Mouse (Mus musculus): ENCODE measurements around the gene Ptgfrn.

The Ptgfrn gene

DNA sequence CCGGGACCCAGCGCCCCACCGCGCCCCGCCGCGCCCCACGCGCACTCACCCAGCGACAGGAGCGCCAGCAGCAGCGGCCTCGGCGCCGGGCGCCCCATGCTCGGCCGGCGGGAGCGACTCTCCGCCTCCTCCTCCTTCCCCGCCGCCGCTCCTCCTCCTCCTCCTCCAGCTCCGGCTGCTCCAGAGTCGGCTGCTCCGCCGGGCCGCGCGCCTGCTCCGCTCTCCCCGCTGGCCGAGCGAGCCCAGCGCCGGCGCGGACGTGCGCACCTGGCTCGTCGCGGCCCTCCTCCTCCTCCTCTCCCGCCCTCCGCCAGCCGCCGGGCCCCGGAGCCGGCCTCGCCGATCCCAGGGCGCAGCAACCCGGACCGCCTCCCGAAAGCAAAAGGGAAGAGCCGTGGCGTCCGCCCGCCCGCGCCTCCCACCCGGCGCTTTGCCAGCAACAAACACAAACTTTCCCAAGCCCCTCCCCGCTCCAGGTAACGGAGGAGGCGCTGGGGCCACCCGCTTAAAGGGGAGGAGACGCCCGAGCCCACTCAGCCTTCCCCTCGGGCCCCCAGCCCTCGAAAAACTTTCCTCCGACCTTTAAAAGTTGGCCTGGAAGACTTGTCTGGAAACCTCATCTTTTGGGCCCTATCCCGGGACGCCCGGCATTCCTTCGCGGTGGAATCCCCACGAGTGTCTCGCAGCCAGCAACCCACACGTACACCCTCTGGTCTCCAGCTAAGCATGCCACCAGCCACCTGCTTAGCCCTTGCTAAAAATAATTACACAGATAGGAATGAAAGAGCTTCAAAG, at the start of gene Ptgfrn:
Gene Ptgfrn, minus strand, starts transcription at position 236 of the 795 bp plus-strand sequence.
- H3K4me1 ChIP-seq (replicated peaks; ENCODE audit: low read depth, low read length): peaks cover 79% of the 10 kb centered on the region
- H3K36me3 ChIP-seq (ENCODE audit: insufficient read depth, low read length): 0 out of 2 replicates have a peak, but pooled peaks cover 3% of the 10 kb centered on the region
- no peaks in the 10 kb centered on the region for H3K27me3 ChIP-seq (ENCODE audit: insufficient read depth, low read length)
- no peak for TF ChIP-seq CTCF (conservative IDR thresholded peaks at IDR 0.05; ENCODE audit: low read length)
- TF ChIP-seq NANOG (IDR thresholded peaks at IDR 0.05; ENCODE audit: borderline replicate concordance, low read length): no peak
- TF ChIP-seq POU5F1 (IDR thresholded peaks at IDR 0.05; ENCODE audit: borderline replicate concordance, low read length): no peak
- H3K4me3 ChIP-seq (replicated peaks; ENCODE audit: low read length): peak within 1 kb of the TSS; percentile 87
- peaks cover 5% of the 10 kb centered on the region; the same call in 1 of the 2 replicates for H3K9me3 ChIP-seq (ENCODE audit: low read length)

DNA sequence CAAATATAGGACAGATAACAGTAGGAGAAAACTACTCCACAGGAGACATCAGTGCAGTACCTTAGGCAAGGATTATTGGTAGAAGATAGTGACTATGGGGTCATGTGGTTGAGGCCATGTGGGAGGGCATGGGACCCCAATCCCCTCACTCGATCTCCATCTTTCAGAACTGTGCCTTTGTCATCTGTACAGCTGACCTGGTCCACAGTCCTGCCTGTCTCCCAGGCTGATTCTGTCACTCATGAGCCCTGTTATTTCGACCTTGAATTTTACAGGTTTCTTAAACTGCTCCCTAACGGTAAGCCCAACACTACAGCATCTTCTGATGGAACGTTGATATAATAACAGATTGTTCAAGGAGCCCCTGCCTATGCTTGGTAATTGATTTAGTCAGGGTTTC, 49.6 kb upstream of the Ptgfrn start:
- Histone ChIP-seq H3K4me1 (replicated peaks; ENCODE audit: low read depth, low read length) (peaks cover 47% of the 10 kb centered on the region), H3K9me3 (ENCODE audit: low read length) (peaks cover 2% of the 10 kb centered on the region; the same call in 1 of the 2 replicates)

DNA sequence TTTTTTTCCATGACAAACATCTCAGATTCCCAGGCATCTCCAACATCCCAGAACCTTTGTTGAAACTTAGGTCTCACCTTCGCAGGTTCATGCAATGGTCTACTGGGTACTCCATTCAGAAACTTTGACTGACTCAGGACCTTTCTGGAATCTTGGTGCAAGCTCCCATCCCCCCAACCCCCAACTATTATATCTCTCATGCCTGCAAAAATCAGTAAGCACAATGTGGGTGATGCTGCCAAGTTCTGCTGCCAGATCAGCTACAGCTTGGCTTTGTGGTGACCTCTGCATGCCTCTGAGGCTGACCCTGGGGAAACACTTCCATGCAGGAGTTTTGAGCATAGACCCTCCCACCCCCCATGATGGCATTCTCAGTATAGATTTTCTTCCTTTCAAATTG, 44.0 kb upstream of the Ptgfrn start:
- no peak for TF ChIP-seq POU5F1 (IDR thresholded peaks at IDR 0.05; ENCODE audit: borderline replicate concordance, low read length)
- TF ChIP-seq NANOG (IDR thresholded peaks at IDR 0.05; ENCODE audit: borderline replicate concordance, low read length): no peak
- no peak for TF ChIP-seq CTCF (conservative IDR thresholded peaks at IDR 0.05; ENCODE audit: low read length)

More for the DNA sequence above, 49.6 kb upstream of the Ptgfrn start:
- Histone ChIP-seq H3K4me3 (replicated peaks; ENCODE audit: low read length) (no peak overlapping the region), H3K27me3 (ENCODE audit: insufficient read depth, low read length) (no peaks in the 10 kb centered on the region), H3K36me3 (ENCODE audit: insufficient read depth, low read length) (no peaks in the 10 kb centered on the region)
- TF ChIP-seq CTCF (conservative IDR thresholded peaks at IDR 0.05; ENCODE audit: low read length): no peak
- TF ChIP-seq POU5F1 (IDR thresholded peaks at IDR 0.05; ENCODE audit: borderline replicate concordance, low read length): no peak
- no peak for TF ChIP-seq NANOG (IDR thresholded peaks at IDR 0.05; ENCODE audit: borderline replicate concordance, low read length)

GRCm38 (mm10) chr3:101153341-101153740, 43.3 kb upstream of the Ptgfrn start:
- Histone ChIP-seq H3K36me3 (ENCODE audit: insufficient read depth, low read length) (no peaks in the 10 kb centered on the region), H3K9me3 (ENCODE audit: low read length) (peaks cover 9% of the 10 kb centered on the region; the same call in 1 of the 2 replicates), H3K4me1 (replicated peaks; ENCODE audit: low read depth, low read length) (peaks cover 6% of the 10 kb centered on the region), H3K27me3 (ENCODE audit: insufficient read depth, low read length) (no peaks in the 10 kb centered on the region), H3K4me3 (replicated peaks; ENCODE audit: low read length) (no peak overlapping the region)
- no peak for TF ChIP-seq POU5F1 (IDR thresholded peaks at IDR 0.05; ENCODE audit: borderline replicate concordance, low read length)
- TF ChIP-seq CTCF (conservative IDR thresholded peaks at IDR 0.05; ENCODE audit: low read length): no peak
- peak; percentile 51; the same call in 1 of the 2 replicates for TF ChIP-seq NANOG (IDR thresholded peaks at IDR 0.05; ENCODE audit: borderline replicate concordance, low read length)

More for the DNA sequence above, 44.0 kb upstream of the Ptgfrn start:
- peaks cover 9% of the 10 kb centered on the region; the same call in 1 of the 2 replicates for H3K9me3 ChIP-seq (ENCODE audit: low read length)
- H3K36me3 ChIP-seq (ENCODE audit: insufficient read depth, low read length): no peaks in the 10 kb centered on the region
- H3K27me3 ChIP-seq (ENCODE audit: insufficient read depth, low read length): no peaks in the 10 kb centered on the region
- H3K4me3 ChIP-seq (replicated peaks; ENCODE audit: low read length): no peak overlapping the region
- peaks cover 6% of the 10 kb centered on the region for H3K4me1 ChIP-seq (replicated peaks; ENCODE audit: low read depth, low read length)

- peaks cover 5% of the 10 kb centered on the region; the same call in 1 of the 2 replicates for H3K27me3 ChIP-seq (ENCODE audit: insufficient read depth, low read length)
- no peaks in the 10 kb centered on the region for H3K36me3 ChIP-seq (ENCODE audit: insufficient read depth, low read length)
- no peaks in the 10 kb centered on the region for H3K9me3 ChIP-seq (ENCODE audit: low read length)
- peaks cover 14% of the 10 kb centered on the region for H3K4me1 ChIP-seq (replicated peaks; ENCODE audit: low read depth, low read length)
- no peak for TF ChIP-seq POU5F1 (IDR thresholded peaks at IDR 0.05; ENCODE audit: borderline replicate concordance, low read length)
- no peak for TF ChIP-seq NANOG (IDR thresholded peaks at IDR 0.05; ENCODE audit: borderline replicate concordance, low read length)
- TF ChIP-seq CTCF (conservative IDR thresholded peaks at IDR 0.05; ENCODE audit: low read length): no peak
- no peak overlapping the region for H3K4me3 ChIP-seq (replicated peaks; ENCODE audit: low read length)
Measured at GRCm38 (mm10) chr3:101146126-101146772, 36.2 kb upstream of the Ptgfrn start.

DNA sequence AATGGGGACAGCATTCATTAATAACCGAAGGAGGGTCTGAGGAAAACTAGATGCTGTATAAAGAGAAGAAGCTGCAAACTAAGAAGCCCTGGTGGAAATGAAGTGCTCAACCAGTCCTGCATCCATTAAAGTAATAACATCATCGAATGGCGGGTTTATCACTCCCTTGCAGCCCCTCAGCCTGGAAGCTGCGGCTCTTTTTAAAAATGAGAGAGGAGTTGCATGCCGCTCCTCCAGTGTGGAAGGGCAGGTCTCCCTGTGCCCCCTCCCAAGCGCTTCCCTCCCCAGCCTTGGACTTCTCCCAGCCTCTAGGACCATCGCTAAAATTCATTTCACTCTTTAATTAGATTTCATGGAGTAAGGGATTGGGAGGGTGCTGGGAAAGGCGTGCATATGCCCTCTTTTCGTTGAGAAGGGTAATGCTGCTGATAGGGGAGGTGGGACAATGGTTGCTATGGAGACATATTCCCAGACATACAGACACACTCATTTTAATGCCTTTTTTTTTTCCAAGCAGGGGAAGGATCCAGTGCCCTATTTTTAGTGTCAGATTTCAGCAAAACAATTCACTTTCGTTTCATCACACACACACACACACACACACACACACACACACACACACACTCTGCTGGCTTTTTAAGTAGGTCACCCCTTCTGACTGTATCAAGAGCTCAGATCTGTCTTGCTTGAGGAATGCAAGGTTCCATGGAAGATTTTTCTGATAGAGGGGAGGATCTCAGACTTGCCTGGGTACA, 35.4 kb upstream of the Ptgfrn start:
- Histone ChIP-seq H3K36me3 (ENCODE audit: insufficient read depth, low read length) (no peaks in the 10 kb centered on the region), H3K4me1 (replicated peaks; ENCODE audit: low read depth, low read length) (peaks cover 14% of the 10 kb centered on the region), H3K27me3 (ENCODE audit: insufficient read depth, low read length) (peaks cover 5% of the 10 kb centered on the region; the same call in 1 of the 2 replicates), H3K4me3 (replicated peaks; ENCODE audit: low read length) (no peak overlapping the region), H3K9me3 (ENCODE audit: low read length) (no peaks in the 10 kb centered on the region)
- TF ChIP-seq CTCF (conservative IDR thresholded peaks at IDR 0.05; ENCODE audit: low read length): no peak

- TF ChIP-seq POU5F1 (IDR thresholded peaks at IDR 0.05; ENCODE audit: borderline replicate concordance, low read length) (no peak), CTCF (conservative IDR thresholded peaks at IDR 0.05; ENCODE audit: low read length) (no peak), NANOG (IDR thresholded peaks at IDR 0.05; ENCODE audit: borderline replicate concordance, low read length) (no peak)
- Histone ChIP-seq H3K9me3 (ENCODE audit: low read length) (no peaks in the 10 kb centered on the region), H3K36me3 (ENCODE audit: insufficient read depth, low read length) (no peaks in the 10 kb centered on the region)
Measured at GRCm38 (mm10) chr3:101144366-101144948, 34.4 kb upstream of the Ptgfrn start.

More at GRCm38 (mm10) chr3:101144366-101144948, 34.4 kb upstream of the Ptgfrn start:
- Histone ChIP-seq H3K27me3 (ENCODE audit: insufficient read depth, low read length) (peaks cover 5% of the 10 kb centered on the region; the same call in 1 of the 2 replicates), H3K4me3 (replicated peaks; ENCODE audit: low read length) (no peak overlapping the region), H3K4me1 (replicated peaks; ENCODE audit: low read depth, low read length) (peaks cover 14% of the 10 kb centered on the region)

Measured in E14TG2a.4 (cell line).